Comparison of ENCODE assay signal across 25 mouse cellular contexts in the genomic region with DNA sequence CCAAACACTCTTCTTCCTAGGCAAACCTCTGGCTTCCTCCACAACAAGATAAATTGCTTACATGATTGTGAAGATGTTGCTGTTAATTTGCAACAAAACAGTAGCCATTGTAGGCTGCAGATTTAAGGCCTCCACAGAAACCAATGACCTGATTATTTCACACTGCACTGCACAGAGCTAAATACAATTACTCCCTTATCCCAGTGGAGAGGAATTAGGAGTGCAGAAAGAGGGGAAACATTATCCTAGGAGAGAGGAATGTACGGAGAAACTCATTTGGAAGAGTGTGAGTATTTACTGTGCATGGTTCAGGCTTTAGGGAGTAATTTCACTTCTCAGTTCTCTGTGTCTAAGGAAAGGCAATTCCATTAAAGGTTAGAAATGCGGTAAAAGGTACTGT. TPM values are rescaled to one million over a fixed set of nuclear protein-coding genes. Genes with fewer than 3 reads are reported as not detected.
DNase-seq lines count a peak whose midpoint lies in the region; ATAC-seq and TF ChIP-seq lines count a peak whose summit lies in the region.
"Had no signal": no experiment of that assay in that cellular context is flagged by ENCODE, and none has a peak within 500 bp of the region (broad histone marks: within the 10 kb centered on the region; RNA-seq: fewer than 3 reads in every experiment).

No protein-coding gene starts in this region.

- 49% methylated on average over 2 of the region's 2 CpGs for WGBS in hindbrain, postnatal 0 days
- 71% methylated on average over 2 of the region's 2 CpGs for WGBS in hindbrain, embryonic 10.5 days

- H3K27ac ChIP-seq in hindbrain, postnatal 0 days: no peak overlapping the region
- H3K27ac ChIP-seq in hindbrain, embryonic 10.5 days: no peak overlapping the region
- H3K27ac ChIP-seq in layer of hippocampus, adult 2 months: peak overlapping the region; percentile 29
- H3K27ac ChIP-seq: embryonic facial prominence, embryonic 13.5 days; forebrain, embryonic 12.5 days; forebrain, embryonic 15.5 days; heart, embryonic 15.5 days; hindbrain, embryonic 12.5 days; hindbrain, embryonic 15.5 days had no signal

- no peak overlapping the region for H3K4me3 ChIP-seq in hindbrain, postnatal 0 days (ENCODE audit: low read length)
- no peak overlapping the region for H3K4me3 ChIP-seq in hindbrain, embryonic 10.5 days
- no peak overlapping the region for H3K4me3 ChIP-seq in layer of hippocampus, adult 2 months
- H3K4me3 ChIP-seq: embryonic facial prominence, embryonic 13.5 days; erythroblast, embryonic 14.5 days; forebrain, embryonic 12.5 days; forebrain, embryonic 15.5 days; heart, embryonic 12.5 days; heart, embryonic 15.5 days; hindbrain, embryonic 12.5 days; hindbrain, embryonic 15.5 days had no signal

- H3K9ac ChIP-seq in hindbrain, postnatal 0 days (replicated peaks; ENCODE audit: low read length): no peak overlapping the region
- H3K9ac ChIP-seq: embryonic facial prominence, embryonic 13.5 days; forebrain, embryonic 12.5 days; forebrain, embryonic 15.5 days; heart, embryonic 12.5 days; heart, embryonic 15.5 days; hindbrain, embryonic 12.5 days; hindbrain, embryonic 15.5 days had no signal

- no peak for TF ChIP-seq CTCF in hindbrain, postnatal 0 days (IDR thresholded peaks at IDR 0.05; ENCODE audit: low read depth)
- TF ChIP-seq CTCF in layer of hippocampus, adult 2 months (conservative IDR thresholded peaks at IDR 0.05): no peak

- H3K27me3 ChIP-seq in hindbrain, postnatal 0 days (ENCODE audit: insufficient read depth, low read length): no peaks in the 10 kb centered on the region
- H3K27me3 ChIP-seq in hindbrain, embryonic 10.5 days (ENCODE audit: insufficient read depth, poor library complexity, severe bottlenecking): no peaks in the 10 kb centered on the region
- H3K27me3 ChIP-seq: embryonic facial prominence, embryonic 13.5 days; forebrain, embryonic 12.5 days; forebrain, embryonic 15.5 days; heart, embryonic 12.5 days; heart, embryonic 15.5 days; hindbrain, embryonic 12.5 days; hindbrain, embryonic 15.5 days had no signal

- H3K4me2 ChIP-seq in hindbrain, postnatal 0 days (ENCODE audit: low read depth, low read length): no peak overlapping the region
- H3K4me2 ChIP-seq: embryonic facial prominence, embryonic 13.5 days; forebrain, embryonic 12.5 days; forebrain, embryonic 15.5 days; heart, embryonic 12.5 days; heart, embryonic 15.5 days; hindbrain, embryonic 12.5 days; hindbrain, embryonic 15.5 days had no signal

- DNase-seq in hindbrain, postnatal 0 days (ENCODE audit: low spot score): no peak
- DNase-seq in hindbrain, embryonic 10.5 days (ENCODE audit: low spot score): no peak
- no peak for DNase-seq in layer of hippocampus, adult 2 months (ENCODE audit: low spot score in 2 of 2)
- DNase-seq in layer of hippocampus, adult 9-10 months (ENCODE audit: low spot score): no peak
- peak; percentile 24 for DNase-seq in retina, embryonic 14.5 days (ENCODE audit: low spot score)
- no peak for DNase-seq in gastrocnemius, postnatal 10 days
- DNase-seq: adrenal gland, adult 2 months; adrenal gland, postnatal 14 days; cerebellum, adult 11 months; cerebellum, adult 2 months; cerebellum, adult 9-11 months; cerebellum, postnatal 25 days; gastrocnemius, postnatal 36 days; heart, postnatal 10 days; heart, postnatal 36 days had no signal

- H3K36me3 ChIP-seq in hindbrain, postnatal 0 days (ENCODE audit: insufficient read depth, low read length): no peaks in the 10 kb centered on the region
- no peaks in the 10 kb centered on the region for H3K36me3 ChIP-seq in hindbrain, embryonic 10.5 days
- H3K36me3 ChIP-seq: embryonic facial prominence, embryonic 13.5 days; forebrain, embryonic 12.5 days; forebrain, embryonic 15.5 days; heart, embryonic 12.5 days; heart, embryonic 15.5 days; hindbrain, embryonic 12.5 days; hindbrain, embryonic 15.5 days had no signal

- no peaks in the 10 kb centered on the region for H3K9me3 ChIP-seq in hindbrain, postnatal 0 days (ENCODE audit: low read length)
- no peaks in the 10 kb centered on the region for H3K9me3 ChIP-seq in hindbrain, embryonic 10.5 days
- H3K9me3 ChIP-seq: embryonic facial prominence, embryonic 13.5 days; forebrain, embryonic 12.5 days; forebrain, embryonic 15.5 days; heart, embryonic 12.5 days; heart, embryonic 15.5 days; hindbrain, embryonic 12.5 days; hindbrain, embryonic 15.5 days had no signal

- peak; percentile 27; the same call in 1 of the 2 replicates for ATAC-seq in hindbrain, postnatal 0 days
- ATAC-seq: CD4-positive, CD25-positive, alpha-beta regulatory T cell, adult 4 months; forebrain, embryonic 15.5 days; inflammation-experienced regulatory T-cells, adult 6 months had no signal

- no peaks in the 10 kb centered on the region for H3K4me1 ChIP-seq in hindbrain, postnatal 0 days (ENCODE audit: insufficient read depth, low read length)
- no peaks in the 10 kb centered on the region for H3K4me1 ChIP-seq in hindbrain, embryonic 10.5 days (replicated peaks)
- H3K4me1 ChIP-seq: embryonic facial prominence, embryonic 13.5 days; forebrain, embryonic 12.5 days; forebrain, embryonic 15.5 days; heart, embryonic 12.5 days; heart, embryonic 15.5 days; hindbrain, embryonic 12.5 days; hindbrain, embryonic 15.5 days had no signal

RNA-seq across cellular contexts. Expression of gene Slc9a9, which starts 53.9 kb away (rescaled TPM):
- total RNA-seq in hindbrain, postnatal 0 days (2014; rRNA removed): 5.1 and 6.6 TPM in 2 replicates
- polyA plus RNA-seq in hindbrain, postnatal 0 days (2015; fragmentation: Nextera tagmentation; extraction: Ambion mirVana): 5.8 and 6.1 TPM in 2 replicates
- 2.9 and 3.2 TPM in 2 replicates for polyA plus RNA-seq in hindbrain, embryonic 10.5 days (2016; fragmentation: Nextera tagmentation; extraction: Ambion mirVana)
- 10 to 100 TPM; 18.3 to 19.4 TPM for total RNA-seq in layer of hippocampus, adult 2 months (2021)
- 1 to 10 TPM; 4.3 to 6.3 TPM for total RNA-seq in gastrocnemius, postnatal 10 days (2021)
